Mouse (Mus musculus): ENCODE data around the gene Slc35g3.
A peak's percentile ranks its signal among the peaks of the same experiment; 100 is the strongest.

Gene Slc35g3

GRCm38 (mm10) chr11:69754233-69754632 is 7.5 kb downstream of the Slc35g3 start:
- DNase-seq = peak in 1 of 2 experiments; percentile 14

GRCm38 (mm10) chr11:69752686-69753085 is 9.1 kb downstream of the Slc35g3 start:
- no peak for DNase-seq

GRCm38 (mm10) chr11:69751635-69752034 is 10.1 kb downstream of the Slc35g3 start:
- DNase-seq = no peak

GRCm38 (mm10) chr11:69731408-69731807 is 30.4 kb downstream of the Slc35g3 start:
- peak; percentile 16 to 28 for DNase-seq

GRCm38 (mm10) chr11:69729063-69729462 is 32.7 kb downstream of the Slc35g3 start:
- peak; percentile 81 to 83 for DNase-seq

- DNase-seq = no peak
Measured at GRCm38 (mm10) chr11:69725951-69726350, 35.8 kb downstream of the Slc35g3 start.

GRCm38 (mm10) chr11:69723074-69723473 is 38.7 kb downstream of the Slc35g3 start:
- DNase-seq = no peak

GRCm38 (mm10) chr11:69720852-69721251 is 40.9 kb downstream of the Slc35g3 start:
- no peak for DNase-seq

- no peak for DNase-seq
Measured at GRCm38 (mm10) chr11:69719423-69719822, 42.3 kb downstream of the Slc35g3 start.

- no peak for DNase-seq
Measured at GRCm38 (mm10) chr11:69718661-69719060, 43.1 kb downstream of the Slc35g3 start.

- DNase-seq = no peak
Measured at GRCm38 (mm10) chr11:69716953-69717352, 44.8 kb downstream of the Slc35g3 start.

- DNase-seq = no peak
Measured at GRCm38 (mm10) chr11:69715929-69716328, 45.8 kb downstream of the Slc35g3 start.

GRCm38 (mm10) chr11:69715482-69715881 is 46.3 kb downstream of the Slc35g3 start:
- peak; percentile 54 to 58 for DNase-seq

GRCm38 (mm10) chr11:69714636-69715329 is 47.0 kb downstream of the Slc35g3 start:
- DNase-seq = no peak

GRCm38 (mm10) chr11:69712954-69713672 is 48.7 kb downstream of the Slc35g3 start:
- no peak for DNase-seq

GRCm38 (mm10) chr11:69711082-69711481 is 50.7 kb downstream of the Slc35g3 start:
- DNase-seq = no peak

GRCm38 (mm10) chr11:69710470-69710869 is 51.3 kb downstream of the Slc35g3 start:
- no peak for DNase-seq

All from B cell, adult 2 months (primary cell).